Mouse (Mus musculus): ENCODE data around the gene Clstn3.
"Not testable (repeated sequence)": the region's sequence is repeated elsewhere in the genome, so short reads cannot be mapped to it uniquely, and the experiment has no call there.

Gene Clstn3

GRCm38 (mm10) chr6:124407180-124407579, 57.4 kb downstream of the Clstn3 start:
- DNase-seq, result no peak

GRCm38 (mm10) chr6:124406326-124406725, 58.3 kb downstream of the Clstn3 start:
- DNase-seq, result no peak

GRCm38 (mm10) chr6:124399738-124400137, 64.9 kb downstream of the Clstn3 start:
- DNase-seq, result no peak

GRCm38 (mm10) chr6:124394991-124395390, 69.6 kb downstream of the Clstn3 start:
- DNase-seq, result not testable (repeated sequence)
